Mouse (Mus musculus): ENCODE measurements around the gene Foxn2. TPM values are rescaled to one million over a fixed set of nuclear protein-coding genes. Genes with fewer than 3 reads are reported as not detected.
"Not testable (repeated sequence)": the region's sequence is repeated elsewhere in the genome, so short reads cannot be mapped to it uniquely, and the experiment has no call there.

Gene Foxn2
- polyA plus RNA-seq, 1 experiment from 2014 or later = 13.8 TPM

DNA sequence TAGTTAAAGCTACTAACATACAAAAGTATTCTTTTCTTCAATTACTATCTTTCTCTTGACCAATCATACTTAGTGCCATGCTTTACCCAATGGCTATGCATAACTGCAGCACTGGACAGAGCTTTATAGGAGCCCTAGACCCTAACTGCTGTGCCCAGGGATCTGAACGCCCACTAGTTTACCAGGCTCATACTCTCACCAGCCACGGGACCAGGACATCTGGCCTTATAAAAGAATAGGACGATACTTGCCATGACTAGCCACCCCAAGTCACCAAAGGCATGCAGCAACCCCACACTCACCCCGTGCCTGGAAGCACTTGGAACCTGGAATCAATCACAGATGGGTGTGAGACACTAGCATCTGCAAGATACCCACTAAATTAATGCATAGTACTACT lies 20.1 kb upstream of the Foxn2 start:
- no peak overlapping the region for H3K9ac ChIP-seq
- no peak for ATAC-seq (ENCODE audit: insufficient number of reproducible peaks, insufficient read depth, low FRiP score, low TSS enrichment)
- H3K4me1 ChIP-seq = no peaks in the 10 kb centered on the region
- no peaks in the 10 kb centered on the region for H3K9me3 ChIP-seq
- no peak overlapping the region for H3K4me3 ChIP-seq
- H3K27ac ChIP-seq = no peak overlapping the region
- 78% methylated on average over 4 of the region's 4 CpGs for WGBS
- H3K4me2 ChIP-seq (replicated peaks) = no peak overlapping the region
- H3K27me3 ChIP-seq = no peaks in the 10 kb centered on the region
- H3K36me3 ChIP-seq = no peaks in the 10 kb centered on the region

GRCm38 (mm10) chr17:88421246-88421645 lies 19.3 kb upstream of the Foxn2 start:
- Histone ChIP-seq H3K27ac (no peak overlapping the region), H3K4me1 (no peaks in the 10 kb centered on the region), H3K27me3 (no peaks in the 10 kb centered on the region), H3K9me3 (no peaks in the 10 kb centered on the region), H3K36me3 (no peaks in the 10 kb centered on the region), H3K9ac (no peak overlapping the region), H3K4me2 (replicated peaks) (no peak overlapping the region), H3K4me3 (no peak overlapping the region)
- no peak for ATAC-seq (ENCODE audit: insufficient number of reproducible peaks, insufficient read depth, low FRiP score, low TSS enrichment)
- 90% methylated on average over 6 of the region's 6 CpGs for WGBS

DNA sequence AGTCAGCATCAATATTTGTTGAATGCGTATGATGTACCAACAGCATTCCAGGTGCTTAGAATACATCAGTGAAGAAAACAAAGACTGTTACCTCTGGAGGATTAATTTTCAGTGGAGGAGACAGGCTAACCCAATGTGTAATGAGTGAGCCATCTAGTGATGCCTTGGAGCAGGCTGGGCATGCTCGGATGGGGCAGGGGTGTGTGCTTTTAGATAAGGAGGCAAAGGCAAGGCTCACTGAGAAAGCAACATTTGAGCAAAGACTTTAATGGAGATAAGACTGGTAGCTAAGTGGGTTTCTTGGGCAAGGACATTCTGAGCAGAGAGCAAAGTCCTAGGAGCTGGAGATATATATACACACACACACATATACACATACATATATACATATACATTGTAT lies 9.8 kb upstream of the Foxn2 start:
- Histone ChIP-seq H3K27ac (no peak overlapping the region), H3K4me1 (no peaks in the 10 kb centered on the region), H3K27me3 (no peaks in the 10 kb centered on the region), H3K4me2 (replicated peaks) (no peak overlapping the region), H3K9me3 (no peaks in the 10 kb centered on the region), H3K4me3 (no peak overlapping the region), H3K36me3 (no peaks in the 10 kb centered on the region), H3K9ac (no peak overlapping the region)
- WGBS = 87% methylated on average over 2 of the region's 2 CpGs
- ATAC-seq (ENCODE audit: insufficient number of reproducible peaks, insufficient read depth, low FRiP score, low TSS enrichment) = no peak

DNA sequence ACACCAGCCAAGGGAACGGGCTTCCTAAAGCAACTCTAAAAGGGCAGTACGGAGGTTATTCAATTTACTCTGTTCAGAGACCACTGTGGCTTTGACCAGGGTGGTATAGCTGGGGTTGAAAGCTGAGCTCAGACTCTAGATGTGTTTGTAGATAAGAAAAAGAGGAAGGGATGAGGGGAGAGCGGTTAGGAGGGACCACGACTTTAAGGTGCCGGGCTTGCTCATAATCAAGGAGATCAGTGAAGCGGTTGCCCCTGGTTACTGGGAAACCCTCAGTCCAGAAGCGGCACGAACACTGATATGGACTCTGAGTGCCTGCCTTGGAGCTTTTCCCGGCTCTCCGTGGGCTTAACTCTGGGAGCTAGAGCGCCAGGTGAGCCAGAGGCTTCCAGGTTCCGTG lies 9.0 kb upstream of the Foxn2 start:
- ATAC-seq (ENCODE audit: insufficient number of reproducible peaks, insufficient read depth, low FRiP score, low TSS enrichment) = no peak
- no peaks in the 10 kb centered on the region for H3K36me3 ChIP-seq
- 82% methylated on average over 12 of the region's 12 CpGs for WGBS

GRCm38 (mm10) chr17:88431987-88432386 lies 8.5 kb upstream of the Foxn2 start:
- H3K27me3 ChIP-seq = no peaks in the 10 kb centered on the region
- ATAC-seq (ENCODE audit: insufficient number of reproducible peaks, insufficient read depth, low FRiP score, low TSS enrichment) = no peak
- no peaks in the 10 kb centered on the region for H3K9me3 ChIP-seq
- no peak overlapping the region for H3K27ac ChIP-seq
- H3K4me3 ChIP-seq = no peak overlapping the region
- H3K36me3 ChIP-seq = no peaks in the 10 kb centered on the region
- no peak overlapping the region for H3K9ac ChIP-seq
- no peaks in the 10 kb centered on the region for H3K4me1 ChIP-seq
- no peak overlapping the region for H3K4me2 ChIP-seq (replicated peaks)
- 84% methylated on average over 10 of the region's 10 CpGs for WGBS

More for the DNA sequence above, 9.0 kb upstream of the Foxn2 start:
- Histone ChIP-seq H3K9me3 (no peaks in the 10 kb centered on the region), H3K9ac (no peak overlapping the region), H3K27ac (no peak overlapping the region), H3K27me3 (no peaks in the 10 kb centered on the region), H3K4me1 (no peaks in the 10 kb centered on the region), H3K4me2 (replicated peaks) (no peak overlapping the region), H3K4me3 (no peak overlapping the region)

GRCm38 (mm10) chr17:88435322-88435721 lies 5.2 kb upstream of the Foxn2 start:
- no peak for ATAC-seq (ENCODE audit: insufficient number of reproducible peaks, insufficient read depth, low FRiP score, low TSS enrichment)
- WGBS = 77% methylated on average over 10 of the region's 10 CpGs
- Histone ChIP-seq H3K4me1 (no peaks in the 10 kb centered on the region), H3K27me3 (no peaks in the 10 kb centered on the region), H3K4me3 (no peak overlapping the region), H3K9me3 (no peaks in the 10 kb centered on the region), H3K9ac (no peak overlapping the region), H3K36me3 (no peaks in the 10 kb centered on the region), H3K27ac (no peak overlapping the region), H3K4me2 (replicated peaks) (no peak overlapping the region)

GRCm38 (mm10) chr17:88436284-88436683 lies 4.2 kb upstream of the Foxn2 start:
- no peaks in the 10 kb centered on the region for H3K4me1 ChIP-seq
- no peaks in the 10 kb centered on the region for H3K27me3 ChIP-seq
- ATAC-seq (ENCODE audit: insufficient number of reproducible peaks, insufficient read depth, low FRiP score, low TSS enrichment) = no peak
- 89% methylated on average over 4 of the region's 4 CpGs for WGBS
- no peak overlapping the region for H3K27ac ChIP-seq
- no peak overlapping the region for H3K4me2 ChIP-seq (replicated peaks)
- no peak overlapping the region for H3K4me3 ChIP-seq
- H3K9me3 ChIP-seq = no peaks in the 10 kb centered on the region
- no peaks in the 10 kb centered on the region for H3K36me3 ChIP-seq
- H3K9ac ChIP-seq = no peak overlapping the region

DNA sequence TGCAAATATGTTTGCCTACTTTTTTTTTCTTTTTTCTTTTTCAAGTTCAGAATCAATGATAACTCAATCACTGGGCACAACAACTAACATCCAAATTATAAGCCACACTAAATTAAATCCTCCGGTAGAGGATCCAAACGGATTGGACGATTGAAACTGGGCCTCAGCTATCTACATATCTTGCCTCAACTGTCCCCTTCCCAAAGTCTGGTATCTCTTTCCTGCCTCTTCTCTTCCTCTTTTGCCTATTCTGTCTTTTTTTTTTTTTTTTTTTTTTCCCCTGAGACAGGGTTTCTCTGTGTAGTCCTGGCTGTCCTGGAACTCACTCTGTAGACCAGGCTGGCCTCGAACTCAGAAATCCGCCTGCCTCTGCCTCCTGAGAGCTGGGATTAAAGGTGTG lies 3.8 kb upstream of the Foxn2 start:
- H3K9ac ChIP-seq; H3K36me3 ChIP-seq; H3K4me3 ChIP-seq; H3K9me3 ChIP-seq; ATAC-seq (ENCODE audit: insufficient number of reproducible peaks, insufficient read depth, low FRiP score, low TSS enrichment); H3K4me2 ChIP-seq (replicated peaks); H3K27ac ChIP-seq; H3K27me3 ChIP-seq; H3K4me1 ChIP-seq: not testable (repeated sequence)
- WGBS = 93% methylated on average over 5 of the region's 5 CpGs

DNA sequence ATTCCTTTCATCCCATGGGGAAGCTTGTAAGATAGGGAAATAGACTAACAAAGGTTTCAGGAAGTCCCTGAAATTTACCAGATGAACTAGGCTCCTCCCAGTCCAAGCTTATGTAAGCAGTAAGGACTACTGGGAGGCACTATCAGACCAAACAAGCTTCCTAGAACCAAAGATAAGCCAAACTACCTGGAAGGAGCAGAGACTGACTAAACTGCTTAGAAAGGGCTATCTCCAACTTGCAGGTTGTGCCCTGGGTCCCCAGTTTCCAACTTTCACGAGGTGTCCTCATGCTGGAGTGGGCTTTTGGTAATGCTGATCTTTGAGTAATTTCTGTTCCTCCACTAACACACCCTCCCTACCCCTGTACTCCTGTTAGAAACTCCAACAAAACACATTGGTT lies 3.1 kb upstream of the Foxn2 start:
- no peak overlapping the region for H3K4me3 ChIP-seq
- no peaks in the 10 kb centered on the region for H3K9me3 ChIP-seq
- H3K27ac ChIP-seq = no peak overlapping the region
- H3K4me2 ChIP-seq (replicated peaks) = no peak overlapping the region
- 80% methylated on average over 1 of the region's 1 CpGs for WGBS
- no peak overlapping the region for H3K9ac ChIP-seq
- H3K36me3 ChIP-seq = no peaks in the 10 kb centered on the region
- no peaks in the 10 kb centered on the region for H3K27me3 ChIP-seq
- no peaks in the 10 kb centered on the region for H3K4me1 ChIP-seq
- ATAC-seq (ENCODE audit: insufficient number of reproducible peaks, insufficient read depth, low FRiP score, low TSS enrichment) = no peak

- Histone ChIP-seq H3K36me3 (no peaks in the 10 kb centered on the region), H3K27ac (no peak overlapping the region), H3K4me2 (replicated peaks) (peak overlapping the region; percentile 66), H3K4me1 (no peaks in the 10 kb centered on the region), H3K27me3 (no peaks in the 10 kb centered on the region), H3K4me3 (peak overlapping the region; percentile 93), H3K9ac (no peak overlapping the region), H3K9me3 (no peaks in the 10 kb centered on the region)
- WGBS = 86% methylated on average over 12 of the region's 12 CpGs
- ATAC-seq (ENCODE audit: insufficient number of reproducible peaks, insufficient read depth, low FRiP score, low TSS enrichment) = no peak
Measured at GRCm38 (mm10) chr17:88439536-88440050, 918 bp upstream of the Foxn2 start.

DNA sequence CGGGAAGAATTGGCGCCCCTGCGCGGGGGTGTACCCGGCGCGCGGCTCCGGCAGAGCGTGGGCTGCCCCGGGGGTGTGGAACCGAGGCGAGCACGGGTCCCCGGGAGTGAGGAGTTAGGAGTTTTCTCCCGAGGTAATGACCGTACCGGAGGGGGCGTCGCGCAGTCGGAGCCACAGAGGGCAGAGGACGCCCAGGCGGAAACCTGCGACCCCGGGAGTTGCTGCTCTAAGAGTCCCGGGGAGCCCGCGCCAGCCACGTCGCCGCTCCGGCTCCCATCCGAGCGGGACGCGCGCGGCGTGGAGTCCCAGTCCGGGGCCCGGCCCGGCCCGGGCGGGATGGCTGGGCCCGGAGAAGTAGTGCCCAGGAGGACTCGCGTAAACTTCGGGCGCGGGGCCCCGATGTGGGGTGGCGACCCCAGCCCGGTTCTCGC lies 505 bp downstream of the Foxn2 start:
- peak; percentile 49 for ATAC-seq (ENCODE audit: insufficient number of reproducible peaks, insufficient read depth, low FRiP score, low TSS enrichment)
- Histone ChIP-seq H3K36me3 (no peaks in the 10 kb centered on the region), H3K4me3 (peak overlapping the region; percentile 93), H3K4me2 (replicated peaks) (peak overlapping the region; percentile 66), H3K27me3 (no peaks in the 10 kb centered on the region), H3K9ac (peak overlapping the region; percentile 87), H3K4me1 (no peaks in the 10 kb centered on the region), H3K9me3 (no peaks in the 10 kb centered on the region), H3K27ac (peak overlapping the region; percentile 91)
- under 1% methylated on average over 53 of the region's 55 CpGs for WGBS

DNA sequence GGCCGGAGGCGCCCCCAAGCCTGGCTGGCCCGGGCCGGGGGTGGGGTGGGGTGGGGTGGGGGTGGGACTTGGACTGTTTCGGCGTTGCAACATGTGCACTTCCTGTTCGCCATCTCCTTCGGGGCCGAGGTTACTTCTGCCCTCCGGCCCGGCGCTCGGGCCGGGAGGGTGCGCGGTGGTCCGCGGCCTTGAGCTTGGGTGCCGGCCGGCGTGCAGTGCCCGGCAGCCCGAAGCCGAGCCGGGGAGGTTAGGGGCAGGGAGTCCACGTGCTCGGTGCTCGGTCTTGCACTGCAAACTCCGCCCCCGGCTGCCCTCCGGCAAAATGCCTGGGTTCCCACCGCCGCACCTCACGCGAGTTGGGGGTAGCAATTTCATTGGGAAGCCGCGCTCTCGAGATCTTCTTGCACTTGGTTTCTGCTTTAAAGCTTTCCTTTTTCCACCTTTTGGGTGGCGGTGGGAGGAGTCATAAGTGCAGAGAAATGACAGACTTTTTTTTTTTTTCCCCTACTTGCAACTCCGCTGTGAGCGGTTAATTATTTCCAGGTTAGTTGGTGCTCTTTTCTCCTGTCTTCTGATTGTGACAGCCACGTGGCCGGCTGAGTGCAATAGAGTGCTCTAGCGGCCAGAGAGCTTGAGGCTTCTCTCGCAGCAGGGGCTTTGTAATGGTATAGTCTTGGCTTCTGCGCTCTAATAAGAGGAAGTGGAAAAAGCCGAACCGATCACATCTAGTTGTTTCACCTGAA lies 1.1 kb downstream of the Foxn2 start:
- Histone ChIP-seq H3K4me1 (no peaks in the 10 kb centered on the region), H3K9ac (peak overlapping the region; percentile 87), H3K4me2 (replicated peaks) (peak overlapping the region; percentile 66), H3K27me3 (no peaks in the 10 kb centered on the region), H3K9me3 (no peaks in the 10 kb centered on the region), H3K36me3 (no peaks in the 10 kb centered on the region), H3K4me3 (peak overlapping the region; percentile 93), H3K27ac (peak overlapping the region; percentile 91)
- peak; percentile 68 for ATAC-seq (ENCODE audit: insufficient number of reproducible peaks, insufficient read depth, low FRiP score, low TSS enrichment)
- under 1% methylated on average over 48 of the region's 48 CpGs for WGBS
